In the genomic region with DNA sequence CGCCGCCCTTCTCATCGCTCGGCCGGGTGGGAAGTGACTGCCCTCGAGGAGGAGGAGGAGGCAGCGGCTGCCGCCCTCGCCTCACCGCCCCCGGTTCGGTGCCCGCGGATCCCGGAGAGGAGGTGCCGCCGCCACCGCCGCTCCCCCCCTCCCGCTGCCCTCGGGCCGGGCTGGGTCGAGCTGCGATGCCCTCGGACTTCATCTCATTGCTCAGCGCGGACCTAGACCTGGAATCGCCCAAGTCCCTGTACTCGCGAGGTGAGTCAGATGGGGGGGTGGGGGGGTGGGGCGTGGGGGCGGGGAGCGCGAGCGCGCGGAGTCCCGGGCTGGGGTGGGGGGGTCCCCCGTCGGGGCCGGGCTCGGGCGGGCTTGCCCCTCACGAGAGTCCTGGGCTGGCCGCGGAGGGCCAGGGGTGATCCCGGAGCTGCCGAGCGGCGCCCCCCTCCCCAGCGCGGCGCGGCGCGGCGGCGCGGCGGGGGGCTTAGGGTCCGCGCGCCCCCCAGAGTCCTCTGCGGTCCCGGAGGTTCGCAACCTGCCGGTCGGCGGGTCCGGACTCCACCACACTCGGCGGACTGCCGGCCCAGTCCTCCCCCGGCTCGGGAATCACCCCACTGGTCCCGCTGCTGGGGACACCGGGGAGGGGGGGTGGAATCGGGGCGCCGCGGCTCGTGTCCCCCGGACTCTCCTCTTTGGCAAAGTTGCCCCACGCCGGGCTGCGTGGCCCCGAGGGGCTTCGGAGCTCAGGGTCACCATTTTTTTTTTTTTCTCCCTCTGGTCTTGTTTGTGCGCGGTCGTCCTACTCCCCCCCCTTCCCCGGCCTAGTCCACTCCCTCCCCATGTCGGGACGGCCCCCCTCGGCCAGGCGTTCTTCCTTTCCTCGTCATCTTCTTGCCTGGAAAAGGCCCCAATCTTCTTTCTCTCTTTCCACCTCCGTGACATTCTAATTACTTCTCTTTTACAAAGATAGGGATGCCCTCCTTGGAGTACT, we compare ENCODE assay signal across 8 mouse cellular contexts. TPM values are rescaled to one million over a fixed set of nuclear protein-coding genes. Genes with fewer than 3 reads are reported as not detected.
A peak's percentile ranks its signal among the peaks of the same experiment; 100 is the strongest.
DNase-seq lines count a peak whose midpoint lies in the region; ATAC-seq and TF ChIP-seq lines count a peak whose summit lies in the region.

No protein-coding gene starts in this region.

- peak; percentile 69 for DNase-seq in kidney, postnatal 0 days (ENCODE audit: low spot score)
- peak; percentile 58 for DNase-seq in liver, embryonic 11.5 days (ENCODE audit: low spot score)
- DNase-seq in neural tube, embryonic 11.5 days (ENCODE audit: low spot score), result peak; percentile 53

- peaks cover 68% of the 10 kb centered on the region for H3K79me2 ChIP-seq in C2C12 (ENCODE audit: control insufficient read depth, insufficient read depth)

- peak overlapping the region; percentile 95 for H3ac ChIP-seq in C2C12 (ENCODE audit: control insufficient read depth, insufficient read length, low read depth)

- peak overlapping the region; percentile 79 for H3K4me2 ChIP-seq in heart, embryonic 12.5 days
- peak overlapping the region; percentile 70 for H3K4me2 ChIP-seq in kidney, postnatal 0 days (ENCODE audit: low read length)
- peak overlapping the region; percentile 85 for H3K4me2 ChIP-seq in liver, embryonic 11.5 days
- peak overlapping the region; percentile 41 for H3K4me2 ChIP-seq in neural tube, embryonic 11.5 days (ENCODE audit: low read depth)

- peak overlapping the region; percentile 76 for H3K27ac ChIP-seq in bone marrow macrophage, adult 2 months (ENCODE audit: insufficient read depth, low read depth, low read length)
- H3K27ac ChIP-seq in heart, embryonic 12.5 days (ENCODE audit: poor library complexity, severe bottlenecking), result peak overlapping the region; percentile 97
- H3K27ac ChIP-seq in kidney, postnatal 0 days, result peak overlapping the region; percentile 98
- peak overlapping the region; percentile 95 for H3K27ac ChIP-seq in liver, embryonic 11.5 days (ENCODE audit: low read depth, low read length)
- peak overlapping the region; percentile 94 for H3K27ac ChIP-seq in neural tube, embryonic 11.5 days (ENCODE audit: low read depth, low read length)
- peak overlapping the region; percentile 87 for H3K27ac ChIP-seq in testis, adult 2 months (ENCODE audit: control insufficient read depth, insufficient read depth, low read depth, low read length)

- TF ChIP-seq CTCF in C2C12 (IDR thresholded peaks at IDR 0.05; ENCODE audit: control insufficient read depth, insufficient read depth, insufficient read length), result no peak
- TF ChIP-seq CTCF in bone marrow macrophage, adult 2 months (IDR thresholded peaks at IDR 0.05; ENCODE audit: low read depth, low read length), result no peak
- TF ChIP-seq CTCF in kidney, postnatal 0 days (IDR thresholded peaks at IDR 0.05; ENCODE audit: low read depth), result no peak
- no peak for TF ChIP-seq CTCF in testis, adult 2 months (IDR thresholded peaks at IDR 0.05; ENCODE audit: control insufficient read depth, insufficient read depth, insufficient replicate concordance, low read depth, low read length)

- H3K4me1 ChIP-seq in bone marrow macrophage, adult 2 months (ENCODE audit: control insufficient read depth, insufficient read depth, low read length), result peaks cover 37% of the 10 kb centered on the region
- peaks cover 23% of the 10 kb centered on the region for H3K4me1 ChIP-seq in heart, embryonic 12.5 days (replicated peaks)
- peaks cover 4% of the 10 kb centered on the region for H3K4me1 ChIP-seq in kidney, postnatal 0 days (replicated peaks; ENCODE audit: insufficient read depth, low read length)
- H3K4me1 ChIP-seq in liver, embryonic 11.5 days (replicated peaks; ENCODE audit: control insufficient read depth, insufficient read depth, low read length), result peaks cover 8% of the 10 kb centered on the region; the same call in 1 of the 2 replicates
- H3K4me1 ChIP-seq in neural tube, embryonic 11.5 days (ENCODE audit: control insufficient read depth, insufficient read depth, low read length), result peaks cover 5% of the 10 kb centered on the region; the same call in 1 of the 2 replicates
- peaks cover 8% of the 10 kb centered on the region for H3K4me1 ChIP-seq in testis, adult 2 months (ENCODE audit: control insufficient read depth, insufficient read depth, low read length)

- ATAC-seq in erythroblast, adult 5-6 weeks (replicated peaks; ENCODE audit: low FRiP score, poor library complexity, severe bottlenecking), result peak; percentile 69
- peak; percentile 72 for ATAC-seq in heart, embryonic 12.5 days (ENCODE audit: insufficient number of reproducible peaks, low FRiP score)
- peak; percentile 63 for ATAC-seq in kidney, postnatal 0 days (replicated peaks; ENCODE audit: low FRiP score, low read depth)
- ATAC-seq in liver, embryonic 11.5 days (replicated peaks; ENCODE audit: low FRiP score), result peak; percentile 56
- peak; percentile 60 for ATAC-seq in neural tube, embryonic 11.5 days (ENCODE audit: insufficient read depth, low FRiP score, low TSS enrichment)

- peak overlapping the region; percentile 71 for H3K4me3 ChIP-seq in C2C12 (ENCODE audit: insufficient read depth, poor library complexity, severe bottlenecking)
- H3K4me3 ChIP-seq in bone marrow macrophage, adult 2 months (ENCODE audit: insufficient read depth, low read length), result peak overlapping the region; percentile 78
- peak overlapping the region; percentile 97 for H3K4me3 ChIP-seq in heart, embryonic 12.5 days
- peak overlapping the region; percentile 100 for H3K4me3 ChIP-seq in kidney, postnatal 0 days (replicated peaks; ENCODE audit: low read depth, low read length)
- peak overlapping the region; percentile 87 for H3K4me3 ChIP-seq in liver, embryonic 11.5 days (ENCODE audit: low read depth, low read length)
- H3K4me3 ChIP-seq in neural tube, embryonic 11.5 days (ENCODE audit: low read depth, low read length), result peak overlapping the region; percentile 96
- peak overlapping the region; percentile 92 for H3K4me3 ChIP-seq in testis, adult 2 months (ENCODE audit: control insufficient read depth, low read depth, low read length)

- H3K27me3 ChIP-seq in C2C12 (ENCODE audit: control insufficient read depth, insufficient read depth, insufficient read length), result no peaks in the 10 kb centered on the region
- no peaks in the 10 kb centered on the region for H3K27me3 ChIP-seq in heart, embryonic 12.5 days (replicated peaks)
- no peaks in the 10 kb centered on the region for H3K27me3 ChIP-seq in kidney, postnatal 0 days (ENCODE audit: insufficient read depth, low read length)
- no peaks in the 10 kb centered on the region for H3K27me3 ChIP-seq in liver, embryonic 11.5 days (replicated peaks; ENCODE audit: control insufficient read depth, insufficient read depth, low read length)
- H3K27me3 ChIP-seq in neural tube, embryonic 11.5 days (ENCODE audit: control insufficient read depth, insufficient read depth, low read length), result no peaks in the 10 kb centered on the region
- H3K27me3 ChIP-seq in testis, adult 2 months (ENCODE audit: control insufficient read depth, insufficient read depth, low read length), result no peaks in the 10 kb centered on the region

- peaks cover 53% of the 10 kb centered on the region for H3K79me3 ChIP-seq in C2C12 (ENCODE audit: low read depth)

- TF ChIP-seq POLR2A in bone marrow macrophage, adult 2 months (IDR thresholded peaks at IDR 0.05; ENCODE audit: borderline replicate concordance, low read depth, low read length), result no peak
- no peak for TF ChIP-seq POLR2A in testis, adult 2 months (IDR thresholded peaks at IDR 0.05; ENCODE audit: control insufficient read depth, low read depth, low read length)

- WGBS in heart, embryonic 12.5 days, result under 1% methylated on average over 79 of the region's 98 CpGs
- under 1% methylated on average over 67 of the region's 98 CpGs for WGBS in kidney, postnatal 0 days
- under 1% methylated on average over 92 of the region's 98 CpGs for WGBS in liver, embryonic 11.5 days
- WGBS in neural tube, embryonic 11.5 days, result under 1% methylated on average over 47 of the region's 98 CpGs

- peak overlapping the region; percentile 99 for H3K9ac ChIP-seq in heart, embryonic 12.5 days
- peak overlapping the region; percentile 98 for H3K9ac ChIP-seq in kidney, postnatal 0 days (ENCODE audit: low read depth, low read length)
- peak overlapping the region; percentile 91 for H3K9ac ChIP-seq in liver, embryonic 11.5 days (ENCODE audit: low read depth, low read length)
- H3K9ac ChIP-seq in neural tube, embryonic 11.5 days (ENCODE audit: low read length), result peak overlapping the region; percentile 94

- H3K36me3 ChIP-seq in C2C12 (ENCODE audit: control insufficient read depth, insufficient read depth), result peaks cover 24% of the 10 kb centered on the region
- no peaks in the 10 kb centered on the region for H3K36me3 ChIP-seq in heart, embryonic 12.5 days
- peaks cover 5% of the 10 kb centered on the region; the same call in 1 of the 2 replicates for H3K36me3 ChIP-seq in kidney, postnatal 0 days (ENCODE audit: insufficient read depth, low read length)
- no peaks in the 10 kb centered on the region for H3K36me3 ChIP-seq in liver, embryonic 11.5 days (ENCODE audit: control insufficient read depth, insufficient read depth, low read length)
- H3K36me3 ChIP-seq in neural tube, embryonic 11.5 days (ENCODE audit: control insufficient read depth, insufficient read depth, low read length), result no peaks in the 10 kb centered on the region
- no peaks in the 10 kb centered on the region; the same call in 1 of the 2 replicates for H3K36me3 ChIP-seq in testis, adult 2 months (ENCODE audit: control insufficient read depth, insufficient read depth, low read length)

- H3K9me3 ChIP-seq in heart, embryonic 12.5 days (replicated peaks), result no peaks in the 10 kb centered on the region
- H3K9me3 ChIP-seq in kidney, postnatal 0 days (replicated peaks; ENCODE audit: low read length), result no peaks in the 10 kb centered on the region
- H3K9me3 ChIP-seq in liver, embryonic 11.5 days (ENCODE audit: control insufficient read depth, low read length), result no peaks in the 10 kb centered on the region
- H3K9me3 ChIP-seq in neural tube, embryonic 11.5 days (ENCODE audit: control insufficient read depth, low read length), result no peaks in the 10 kb centered on the region

TF ChIP-seq in C2C12, 6 proteins besides CTCF, POLR2A, EP300 and RAD21 (continues in another document):
- TF ChIP-seq MYOG (IDR thresholded peaks at IDR 0.05; ENCODE audit: control insufficient read depth, extremely low read depth, insufficient read length) (no peak), FOSL1 (IDR thresholded peaks at IDR 0.05; ENCODE audit: insufficient read depth, low read length, poor library complexity, severe bottlenecking) (no peak)

RNA-seq across cellular contexts. Expression of gene Nfat5, which starts 0.7 kb away (rescaled TPM):
- polyA plus RNA-seq in C2C12 (2012; fragmentation: generic; extraction: Trizol), result 13.6 TPM
- 45.9 and 54.7 TPM in 2 replicates for polyA plus RNA-seq in bone marrow macrophage, adult 2 months (2012; ENCODE audit: insufficient read depth, insufficient read length, missing spikeins)
- total RNA-seq in erythroblast, adult 5-6 weeks (2015; ENCODE audit: low replicate concordance), result 11.0 and 14.6 TPM in 2 replicates
- total RNA-seq in erythroblast, adult 5-6 weeks (2017; ENCODE audit: low replicate concordance), result 9.1 and 21.7 TPM in 2 replicates
- 13.1 and 15.1 TPM in 2 replicates for polyA plus RNA-seq in heart, embryonic 12.5 days (2016; fragmentation: Nextera tagmentation; extraction: Ambion mirVana)
- polyA plus RNA-seq in kidney, postnatal 0 days (2015; fragmentation: Nextera tagmentation; extraction: Ambion mirVana), result 16.8 and 17.1 TPM in 2 replicates
- polyA plus RNA-seq in liver, embryonic 11.5 days (2014; fragmentation: Nextera tagmentation; extraction: Ambion mirVana), result 6.2 and 8.2 TPM in 2 replicates
- 8.8 and 11.2 TPM in 2 replicates for polyA plus RNA-seq in neural tube, embryonic 11.5 days (2014; fragmentation: Nextera tagmentation; extraction: Ambion mirVana)
- polyA plus RNA-seq in testis, adult 2 months (2012; rRNA removed), result 14.8 and 21.4 TPM in 2 replicates

Comparison
In these comparisons a context has a peak if more than half of its experiments do, and no peak if none do; other contexts are left out.
1. Peak in every context shown above with its lines: DNase-seq, ATAC-seq, H3K4me3 ChIP-seq and H3K27ac ChIP-seq.